Mouse (Mus musculus) MEL (cell line): ENCODE measurements around the gene Pcbp2. TPM values are rescaled to one million over a fixed set of nuclear protein-coding genes. Genes with fewer than 3 reads are reported as not detected.

Experiments
- DNase-seq: peaks from one replicate; pipeline ENCODE4 v3.0.0; 2011; ENCODE audit warnings: low read depth, low spot score
- H3K27ac ChIP-seq: 2 replicates; pipeline ENCODE4 v1.5.1; 2012; ENCODE audit warnings: low read depth, mild to moderate bottlenecking, control low read depth, low read length, moderate library complexity; ENCODE audit not compliant: control insufficient read depth
- H3K27me3 ChIP-seq, 2 experiments: fragments of 150-350 bp in 1 of 2; sonication (generic) in 1 of 2; 2 replicates each; pipeline ENCODE4 v1.6.1; 2012; ENCODE audit warnings: low read length in 2 of 2, mild to moderate bottlenecking in 2 of 2, improper control_type of control experiment in 1 of 2, moderate library complexity in 1 of 2; ENCODE audit not compliant: insufficient read depth in 2 of 2, control insufficient read depth in 1 of 2
- H3K36me3 ChIP-seq, 2 experiments: 2 replicates each; pipeline ENCODE4 v1.6.1; 2012 to 2014; ENCODE audit warnings: low read length in 2 of 2, improper control_type of control experiment in 1 of 2, inconsistent platforms in 1 of 2, mild to moderate bottlenecking in 1 of 2; ENCODE audit not compliant: insufficient read depth in 2 of 2, control insufficient read depth in 1 of 2
- H3K4me1 ChIP-seq, 2 experiments: fragments of 150-350 bp in 1 of 2; sonication (generic) in 1 of 2; 2 replicates each; pipeline ENCODE4 v1.6.1; 2012; ENCODE audit warnings: low read length in 2 of 2, improper control_type of control experiment in 1 of 2, mild to moderate bottlenecking in 1 of 2; ENCODE audit not compliant: insufficient read depth in 2 of 2, control insufficient read depth in 1 of 2
- H3K4me3 ChIP-seq, 2 experiments: fragments of 150-350 bp in 1 of 2; sonication (generic) in 1 of 2; 2 replicates each; pipeline ENCODE4 v1.5.1; 2012; ENCODE audit warnings: low read depth in 2 of 2, low read length in 2 of 2, mild to moderate bottlenecking in 2 of 2, moderate library complexity in 2 of 2, control low read depth in 1 of 2, improper control_type of control experiment in 1 of 2; ENCODE audit not compliant: control insufficient read depth in 1 of 2, insufficient read depth in 1 of 2
- H3K79me2 ChIP-seq: 2 replicates; pipeline ENCODE4 v1.6.1; 2012; ENCODE audit warnings: mild to moderate bottlenecking, low read length, moderate library complexity; ENCODE audit not compliant: control insufficient read depth, poor library complexity, insufficient read depth
- H3K9ac ChIP-seq: 2 replicates; pipeline ENCODE4 v1.6.1; 2012; ENCODE audit warnings: low read depth, mild to moderate bottlenecking, control low read depth, low read length, moderate library complexity; ENCODE audit not compliant: control insufficient read depth, poor library complexity, severe bottlenecking
- H3K9me3 ChIP-seq: fragments of 150-350 bp; sonication (generic); replicated peaks from 2 replicates; pipeline ENCODE4 v1.6.1; 2012; ENCODE audit warnings: mild to moderate bottlenecking, low read length, improper control_type of control experiment, moderate library complexity; ENCODE audit not compliant: insufficient read depth
- CHD1 ChIP-seq: IDR thresholded peaks from 2 replicates; pipeline ENCODE4 v1.6.1; 2012; ENCODE audit warnings: low read depth, mild to moderate bottlenecking, inconsistent platforms, low read length, improper control_type of control experiment
- CTCF ChIP-seq, 3 experiments: IDR thresholded peaks in 2 of 3; conservative IDR thresholded peaks in 1 of 3; 2 replicates each; pipeline ENCODE4 v1.5.1; 2011 to 2012; ENCODE audit warnings: low read length in 3 of 3, low read depth in 2 of 3, mild to moderate bottlenecking in 2 of 3, improper control_type of control experiment in 1 of 3, inconsistent platforms in 1 of 3, mixed read lengths in 1 of 3, moderate library complexity in 1 of 3; ENCODE audit not compliant: control insufficient read depth in 1 of 3, insufficient read depth in 1 of 3, poor library complexity in 1 of 3, severe bottlenecking in 1 of 3
- ELF1 ChIP-seq: IDR thresholded peaks from 2 replicates; pipeline ENCODE4 v1.6.1; 2014; ENCODE audit warnings: low read depth, mild to moderate bottlenecking, inconsistent platforms, low read length, improper control_type of control experiment, moderate library complexity
- EP300 ChIP-seq, 2 experiments: IDR thresholded peaks; 2 replicates each; pipeline ENCODE4 v1.6.1; 2011; ENCODE audit warnings: improper control_type of control experiment in 2 of 2, low read length in 2 of 2, low read depth in 1 of 2, mild to moderate bottlenecking in 1 of 2
- ETS1 ChIP-seq: IDR thresholded peaks from 2 replicates; pipeline ENCODE4 v1.6.1; 2012; ENCODE audit warnings: low read depth, mild to moderate bottlenecking, inconsistent platforms, low read length, improper control_type of control experiment, moderate library complexity
- GABPA ChIP-seq: IDR thresholded peaks from 2 replicates; pipeline ENCODE4 v1.6.1; 2012; ENCODE audit warnings: low read depth, mild to moderate bottlenecking, inconsistent platforms, low read length, improper control_type of control experiment, moderate library complexity
- HCFC1 ChIP-seq: IDR thresholded peaks from 2 replicates; pipeline ENCODE4 v1.6.1; 2012; ENCODE audit warnings: low read depth, mild to moderate bottlenecking, inconsistent platforms, low read length, improper control_type of control experiment, moderate library complexity
- MAX ChIP-seq: IDR thresholded peaks from 2 replicates; pipeline ENCODE4 v1.6.1; 2011; ENCODE audit warnings: low read length, improper control_type of control experiment
- MEF2A ChIP-seq: IDR thresholded peaks from 2 replicates; pipeline ENCODE4 v1.6.1; 2014; ENCODE audit warnings: low read depth, mild to moderate bottlenecking, inconsistent platforms, low read length, improper control_type of control experiment; ENCODE audit not compliant: poor library complexity, insufficient replicate concordance, severe bottlenecking; ENCODE audit errors: extremely low read depth
- MXI1 ChIP-seq: IDR thresholded peaks from 2 replicates; pipeline ENCODE4 v1.6.1; 2011; ENCODE audit warnings: mild to moderate bottlenecking, low read depth, low read length, improper control_type of control experiment
- MYC ChIP-seq: IDR thresholded peaks from 2 replicates; pipeline ENCODE4 v1.6.1; 2011; ENCODE audit warnings: low read depth, mild to moderate bottlenecking, low read length, improper control_type of control experiment, moderate library complexity
- NRF1 ChIP-seq: IDR thresholded peaks from 2 replicates; pipeline ENCODE4 v1.6.1; 2014; ENCODE audit warnings: low read depth, mild to moderate bottlenecking, inconsistent platforms, low read length, improper control_type of control experiment, moderate library complexity; ENCODE audit not compliant: poor library complexity, insufficient read depth, severe bottlenecking
- POLR2AphosphoS2 ChIP-seq: IDR thresholded peaks from 2 replicates; pipeline ENCODE4 v1.6.1; 2011; ENCODE audit warnings: low read length, improper control_type of control experiment
- RAD21 ChIP-seq: IDR thresholded peaks from 2 replicates; pipeline ENCODE4 v1.6.1; 2011; ENCODE audit warnings: mild to moderate bottlenecking, low read depth, low read length, improper control_type of control experiment
- RCOR1 ChIP-seq: IDR thresholded peaks from 2 replicates; pipeline ENCODE4 v1.6.1; 2012; ENCODE audit warnings: low read depth, mild to moderate bottlenecking, inconsistent platforms, low read length, improper control_type of control experiment
- SIN3A ChIP-seq: IDR thresholded peaks from 2 replicates; pipeline ENCODE4 v1.6.1; 2012; ENCODE audit warnings: low read length, improper control_type of control experiment, inconsistent platforms
- TCF12 ChIP-seq: IDR thresholded peaks from 2 replicates; pipeline ENCODE4 v1.6.1; 2014; ENCODE audit warnings: low read depth, mild to moderate bottlenecking, inconsistent platforms, low read length, improper control_type of control experiment, moderate library complexity
- UBTF ChIP-seq: IDR thresholded peaks from 2 replicates; pipeline ENCODE4 v1.6.1; 2012; ENCODE audit warnings: low read depth, mild to moderate bottlenecking, inconsistent platforms, low read length, improper control_type of control experiment, moderate library complexity, borderline replicate concordance; ENCODE audit not compliant: insufficient read depth
- USF1 ChIP-seq: IDR thresholded peaks from 2 replicates; pipeline ENCODE4 v1.6.1; 2014; ENCODE audit warnings: low read depth, mild to moderate bottlenecking, inconsistent platforms, low read length, improper control_type of control experiment, moderate library complexity
- ZKSCAN1 ChIP-seq: IDR thresholded peaks from 2 replicates; pipeline ENCODE4 v1.6.1; 2012; ENCODE audit warnings: low read depth, mild to moderate bottlenecking, inconsistent platforms, low read length, improper control_type of control experiment, moderate library complexity
- polyA plus RNA-seq, 2 experiments: library from polyadenylated mRNA; stranded (reverse) in 1 of 2; unstranded in 1 of 2; fragments of >175 nt in 1 of 2; fragments of >200 nt in 1 of 2; gene quantifications; 2 replicates each; pipeline versions ENCODE4 v1.2.1 to v1.2.4; 2012; ENCODE audit warnings: low replicate concordance in 2 of 2, low read depth in 1 of 2; ENCODE audit not compliant: insufficient read length in 2 of 2, insufficient read depth in 1 of 2, missing spikeins in 1 of 2
- total RNA-seq: library from RNA; depleted of rRNA; stranded (reverse); fragments of 300-350 nt; gene quantifications from 2 replicates; pipeline ENCODE4 v1.2.3, GENCODE M21; 2012

Gene Pcbp2
- total and polyA plus RNA-seq, 3 experiments: 359 to 2,091 (median 977) TPM

- Histone ChIP-seq H3K9me3 (no peaks in the 10 kb centered on the region), H3K79me2 (peaks cover 2% of the 10 kb centered on the region; the same call in 1 of the 2 replicates), H3K9ac (peak overlapping the region; percentile 25), H3K27me3 (no peaks in the 10 kb centered on the region), H3K27ac (peak overlapping the region; percentile 96), H3K4me3 (peak overlapping the region; percentile 78 to 79; a peak in 3 of 4 replicates)
- no peak for DNase-seq
- no peak for TF ChIP-seq ZKSCAN1
- no peak for TF ChIP-seq POLR2AphosphoS2
- TF ChIP-seq UBTF: no peak
- TF ChIP-seq NRF1: no peak
- TF ChIP-seq MAX: no peak
- TF ChIP-seq RAD21: no peak
- no peak for TF ChIP-seq MEF2A
- no peak for TF ChIP-seq RCOR1
- no peak for TF ChIP-seq HCFC1
- TF ChIP-seq CTCF (IDR thresholded peaks at IDR 0.05 in 2 of 3, conservative IDR thresholded peaks at IDR 0.05 in 1 of 3; ENCODE audit: control insufficient read depth in 1 of 3, insufficient read depth in 1 of 3, low read depth in 2 of 3, low read length in 3 of 3, poor library complexity in 1 of 3, severe bottlenecking in 1 of 3): no peak
- TF ChIP-seq ELF1: no peak
- TF ChIP-seq TCF12: no peak
- TF ChIP-seq, all 39 proteins: peak for 0
- Histone ChIP-seq H3K36me3 (peaks cover 0 to 26% of the 10 kb centered on the region in 2 experiments; a peak in 2 of 4 replicates), H3K4me1 (peaks cover 5 to 36% of the 10 kb centered on the region in 2 experiments)
Observed at GRCm38 (mm10) chr15:102460409-102460808, 9.9 kb upstream of the Pcbp2 start.

DNA sequence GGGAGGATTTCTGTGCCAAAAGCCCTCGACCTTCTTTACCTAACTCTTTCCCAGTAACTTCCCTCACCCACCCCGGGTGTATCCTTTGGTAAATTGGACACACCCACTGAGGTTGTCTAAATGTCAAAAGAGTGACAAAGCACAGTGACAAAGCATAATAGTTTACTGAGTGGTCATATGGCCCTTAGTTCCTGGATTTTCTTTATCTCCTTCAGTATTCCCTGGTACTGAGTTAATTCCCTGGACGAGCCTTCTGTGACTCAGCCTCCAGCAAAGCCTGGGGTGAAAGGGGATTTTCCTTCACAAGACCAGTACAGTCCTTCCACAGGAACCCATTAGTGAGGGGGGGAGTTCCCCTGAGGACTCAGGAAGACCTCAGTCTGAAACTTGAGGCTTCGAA lies 9.4 kb upstream of the Pcbp2 start:
- Histone ChIP-seq H3K79me2 (peaks cover 2% of the 10 kb centered on the region; the same call in 1 of the 2 replicates), H3K36me3 (peaks cover 0 to 26% of the 10 kb centered on the region in 2 experiments; a peak in 2 of 4 replicates), H3K9ac (peak overlapping the region; percentile 4; the same call in 1 of the 2 replicates), H3K9me3 (no peaks in the 10 kb centered on the region), H3K27me3 (no peaks in the 10 kb centered on the region), H3K4me3 (no peak overlapping the region), H3K4me1 (peaks cover 5 to 36% of the 10 kb centered on the region in 2 experiments), H3K27ac (peak overlapping the region; percentile 36; the same call in 1 of the 2 replicates)
- DNase-seq: peak; percentile 57
- TF ChIP-seq EP300 (IDR thresholded peaks at IDR 0.05; ENCODE audit: low read depth in 1 of 2, low read length in 2 of 2) (0 out of 4 replicates have a peak, but pooled peaks of 1 of the 2 experiments have one; percentile 23), USF1 (peak; percentile 22; the same call in 1 of the 2 replicates), MYC (0 out of 2 replicates have a peak, but pooled peaks have one; percentile 19), GABPA (no peak), CHD1 (no peak), SIN3A (peak; percentile 59), MXI1 (no peak), ETS1 (peak; percentile 65; the same call in 1 of the 2 replicates)
